Mouse (Mus musculus) ES-E14 (cell line): Measurements from ENCODE around the gene Gm6685. TPM values are rescaled to one million over a fixed set of nuclear protein-coding genes. Genes with fewer than 3 reads are reported as not detected.
"Not testable (repeated sequence)": the region's sequence is repeated elsewhere in the genome, so short reads cannot be mapped to it uniquely, and the experiment has no call there.

Experiments used
- DNase-seq: peaks from one replicate; pipeline ENCODE4 v3.0.0-alpha.2; 2013; ENCODE audit warnings: low read depth, low spot score
- H3K27ac ChIP-seq: 2 replicates; pipeline ENCODE4 v1.5.1; 2012; ENCODE audit warnings: low read depth, mild to moderate bottlenecking, low read length, moderate library complexity, mixed read lengths; ENCODE audit not compliant: poor library complexity, insufficient read depth, severe bottlenecking
- H3K36me3 ChIP-seq: 2 replicates; pipeline ENCODE4 v1.6.1; 2012; ENCODE audit warnings: mild to moderate bottlenecking, low read length, moderate library complexity, mixed read lengths; ENCODE audit not compliant: control insufficient read depth, poor library complexity, insufficient read depth, severe bottlenecking
- H3K4me1 ChIP-seq, 2 experiments: fragments of 150-350 bp in 1 of 2; sonication (generic) in 1 of 2; 2 replicates each; pipeline ENCODE4 v1.6.1; 2012; ENCODE audit warnings: low read length in 2 of 2, mild to moderate bottlenecking in 1 of 2, mixed read lengths in 1 of 2; ENCODE audit not compliant: control insufficient read depth in 2 of 2, insufficient read depth in 2 of 2, poor library complexity in 1 of 2
- H3K4me3 ChIP-seq, 2 experiments: fragments of 150-350 bp in 1 of 2; sonication (generic) in 1 of 2; 2 replicates each; pipeline ENCODE4 v1.5.1; 2012; ENCODE audit warnings: low read length in 2 of 2, low read depth in 1 of 2, mild to moderate bottlenecking in 1 of 2, mixed read lengths in 1 of 2; ENCODE audit not compliant: insufficient read depth in 1 of 2, poor library complexity in 1 of 2, severe bottlenecking in 1 of 2
- H3K9ac ChIP-seq: 2 replicates; pipeline ENCODE4 v1.6.1; 2012; ENCODE audit warnings: low read depth, mild to moderate bottlenecking, low read length, mixed read lengths; ENCODE audit not compliant: poor library complexity, insufficient read depth, severe bottlenecking
- H3K9me3 ChIP-seq: fragments of 150-350 bp; sonication (generic); 2 replicates; pipeline ENCODE4 v1.6.1; 2012; ENCODE audit warnings: low read depth, mild to moderate bottlenecking, low read length; ENCODE audit not compliant: control insufficient read depth, insufficient read depth
- CHD2 ChIP-seq: IDR thresholded peaks from 2 replicates; pipeline ENCODE4 v1.6.1; 2014; ENCODE audit warnings: mild to moderate bottlenecking, low read depth, low read length, inconsistent platforms
- HCFC1 ChIP-seq: IDR thresholded peaks from 2 replicates; pipeline ENCODE4 v1.6.1; 2012; ENCODE audit warnings: low read length, inconsistent platforms, borderline replicate concordance; ENCODE audit not compliant: insufficient read depth
- MAFK ChIP-seq: IDR thresholded peaks from 2 replicates; pipeline ENCODE4 v1.6.1; 2014; ENCODE audit warnings: mild to moderate bottlenecking, low read depth, low read length, inconsistent platforms; ENCODE audit not compliant: insufficient read depth
- ZC3H11A ChIP-seq: IDR thresholded peaks from 2 replicates; pipeline ENCODE4 v1.6.1; 2012; ENCODE audit warnings: low read depth, mild to moderate bottlenecking, inconsistent platforms, low read length, borderline replicate concordance
- ZNF384 ChIP-seq: IDR thresholded peaks from 2 replicates; pipeline ENCODE4 v1.6.1; 2012; ENCODE audit warnings: low read depth, low read length, inconsistent platforms
- in situ Hi-C, 2 experiments: fragments of 600-800 bp; cut with MboI; formaldehyde crosslinking; loops; one replicate each; pipeline ENCODE4 v1.15.1; 2025; ENCODE audit warnings: low sequenced_read_pairs in 2 of 2, inconsistent platforms in 1 of 2; ENCODE audit not compliant: unreplicated experiment in 2 of 2
- total RNA-seq: library from RNA; depleted of rRNA; stranded (reverse); fragments of 300-350 nt; gene quantifications from 2 replicates; pipeline ENCODE4 v1.2.3, GENCODE M21; 2012; rRNA removed

The Gm6685 gene
- total RNA-seq: 5.1 and 6.4 TPM in 2 replicates

DNA sequence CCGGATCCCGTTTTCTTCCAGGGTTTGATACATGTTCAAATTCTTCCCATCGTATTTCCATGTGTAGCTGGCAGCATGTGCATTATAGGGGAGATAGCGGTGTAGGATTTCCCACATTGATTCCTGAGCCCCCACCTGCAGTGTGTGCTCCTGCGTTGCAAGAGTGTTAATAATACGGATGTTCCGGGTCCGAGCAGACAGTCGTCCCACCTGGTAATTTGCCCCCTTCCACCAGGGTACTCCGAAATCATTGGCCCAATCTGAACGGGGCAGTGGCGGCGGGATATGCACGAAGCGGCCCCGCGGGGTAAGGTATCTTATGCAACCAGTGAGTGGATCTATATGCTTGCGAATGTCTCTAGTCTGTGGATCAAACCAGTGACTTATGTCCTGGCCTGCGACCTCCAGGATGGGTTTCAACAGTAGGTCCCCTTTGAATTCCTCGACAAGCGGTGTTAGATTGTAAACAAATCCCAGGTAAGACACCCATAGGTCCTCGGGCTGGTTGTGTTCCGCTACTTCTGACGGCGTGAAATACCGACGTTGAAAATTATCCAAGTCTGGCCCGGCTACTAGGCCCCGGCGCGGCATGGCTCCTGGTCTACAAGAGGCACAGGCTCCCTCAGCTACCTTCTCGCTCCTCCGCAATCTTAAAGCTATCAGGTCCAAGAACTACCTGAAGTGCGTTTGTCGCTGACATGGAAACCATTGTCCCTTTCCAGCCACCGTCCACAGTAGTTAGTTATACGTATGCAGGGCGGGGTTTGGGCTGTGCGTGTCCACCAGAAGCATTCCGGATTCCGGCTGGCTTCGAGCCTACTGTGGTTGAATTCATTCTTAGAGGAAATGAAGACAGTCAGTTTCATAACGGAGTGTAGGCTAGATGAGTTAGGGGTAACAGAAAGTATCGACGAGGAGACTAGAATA lies at the start of gene Gm6685:
Gm6685 (minus strand) TSS at position 644 of the 927 bp plus-strand sequence.
- H3K4me1 ChIP-seq, in situ Hi-C loops, H3K36me3 ChIP-seq, H3K9me3 ChIP-seq, H3K27ac ChIP-seq: not testable (repeated sequence)
- peak; percentile 6 for DNase-seq
- peak within 1 kb of the TSS; percentile 61 to 69 for H3K4me3 ChIP-seq
- peak within 1 kb of the TSS; percentile 61; the same call in 1 of the 2 replicates for H3K9ac ChIP-seq

- Histone ChIP-seq H3K9ac (no peak overlapping the region), H3K9me3 (no peaks in the 10 kb centered on the region), H3K4me1 (no peaks in the 10 kb centered on the region), H3K4me3 (no peak overlapping the region), H3K36me3 (no peaks in the 10 kb centered on the region), H3K27ac (no peak overlapping the region)
- no peak for DNase-seq
- no peak for TF ChIP-seq ZC3H11A
- TF ChIP-seq MAFK: no peak
- in situ Hi-C loops: no loop called here
Observed at GRCm38 (mm10) chr11:28375891-28376290, 36.2 kb upstream of the Gm6685 start.

DNA sequence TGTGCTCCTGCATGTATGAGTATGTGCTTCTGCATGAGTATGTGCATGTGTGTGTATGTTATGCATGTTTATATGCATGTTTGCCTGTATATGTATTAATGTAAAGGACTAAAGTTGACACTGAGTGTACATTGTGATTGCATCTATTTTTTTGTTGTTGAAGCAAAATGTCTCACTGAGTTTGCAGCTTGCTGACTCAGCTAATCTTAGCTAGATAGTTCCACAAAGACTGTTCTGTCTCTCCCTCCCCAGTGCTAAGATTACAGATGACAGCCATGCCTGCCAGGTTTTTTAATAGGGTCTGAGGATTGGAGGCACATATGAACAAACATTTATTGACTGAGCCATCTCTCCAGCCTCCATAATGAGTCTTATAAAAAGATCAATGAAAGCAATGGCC lies 35.0 kb upstream of the Gm6685 start:
- no peak overlapping the region for H3K27ac ChIP-seq
- no peak for DNase-seq
- in situ Hi-C loops: no loop called here

DNA sequence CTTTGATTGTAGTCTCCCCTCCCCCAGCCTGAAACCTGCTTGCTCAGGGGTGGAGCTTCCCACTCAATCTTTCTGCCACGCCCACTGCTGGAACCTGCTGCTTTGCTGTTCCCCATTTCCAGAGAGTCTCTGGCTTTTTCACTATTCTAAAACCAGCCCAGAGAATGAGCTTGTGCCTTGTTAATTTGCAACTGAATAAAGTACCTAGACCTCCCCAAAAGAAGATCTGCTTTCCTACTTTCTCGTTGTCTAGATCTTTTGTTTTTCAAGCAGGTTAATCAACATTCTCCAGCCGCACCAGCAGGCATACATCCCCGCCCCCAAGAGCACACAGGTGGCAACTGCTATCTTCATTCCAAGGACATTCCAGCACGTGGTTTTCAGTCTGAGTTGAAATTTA lies 31.7 kb upstream of the Gm6685 start:
- H3K4me1 ChIP-seq, in situ Hi-C loops, DNase-seq, H3K9me3 ChIP-seq, H3K36me3 ChIP-seq, H3K4me3 ChIP-seq, H3K27ac ChIP-seq, H3K9ac ChIP-seq: not testable (repeated sequence)

More for the DNA sequence above, 35.0 kb upstream of the Gm6685 start:
- H3K4me1 ChIP-seq: no peaks in the 10 kb centered on the region
- TF ChIP-seq CHD2 (no peak), MAFK (peak; percentile 79)
- H3K9me3 ChIP-seq: no peaks in the 10 kb centered on the region
- no peak overlapping the region for H3K4me3 ChIP-seq
- no peak overlapping the region for H3K9ac ChIP-seq
- no peaks in the 10 kb centered on the region for H3K36me3 ChIP-seq

DNA sequence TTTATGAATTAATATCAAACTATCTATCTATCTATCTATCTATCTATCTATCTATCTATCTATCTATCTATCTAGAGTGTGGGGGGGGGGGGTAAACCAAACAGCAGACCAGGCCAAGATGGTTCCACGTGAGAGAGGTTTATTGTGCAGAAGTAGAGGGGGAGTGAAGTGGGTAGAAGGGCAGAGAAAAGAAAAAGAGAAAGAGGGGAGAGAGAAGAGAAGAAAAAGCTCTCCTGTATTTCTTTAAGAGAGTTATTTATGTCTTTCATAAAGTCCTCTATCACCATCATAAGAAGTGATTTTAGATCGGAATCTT lies 26.2 kb upstream of the Gm6685 start:
- no peak overlapping the region for H3K9ac ChIP-seq

More for the DNA sequence above, 26.2 kb upstream of the Gm6685 start:
- TF ChIP-seq ZNF384 (no peak), HCFC1 (no peak), ZC3H11A (no peak), CHD2 (no peak), MAFK (no peak)
- H3K9me3 ChIP-seq: no peaks in the 10 kb centered on the region
- in situ Hi-C loops: no loop called here
- H3K4me1 ChIP-seq: peaks cover 0 to 6% of the 10 kb centered on the region in 2 experiments; a peak in 1 of 4 replicates
- no peaks in the 10 kb centered on the region for H3K36me3 ChIP-seq
- H3K27ac ChIP-seq: no peak overlapping the region
- no peak for DNase-seq
- no peak overlapping the region; a peak in 1 of 4 replicates for H3K4me3 ChIP-seq
